Mouse (Mus musculus): ENCODE measurements around the gene Trpm6.

DNA sequence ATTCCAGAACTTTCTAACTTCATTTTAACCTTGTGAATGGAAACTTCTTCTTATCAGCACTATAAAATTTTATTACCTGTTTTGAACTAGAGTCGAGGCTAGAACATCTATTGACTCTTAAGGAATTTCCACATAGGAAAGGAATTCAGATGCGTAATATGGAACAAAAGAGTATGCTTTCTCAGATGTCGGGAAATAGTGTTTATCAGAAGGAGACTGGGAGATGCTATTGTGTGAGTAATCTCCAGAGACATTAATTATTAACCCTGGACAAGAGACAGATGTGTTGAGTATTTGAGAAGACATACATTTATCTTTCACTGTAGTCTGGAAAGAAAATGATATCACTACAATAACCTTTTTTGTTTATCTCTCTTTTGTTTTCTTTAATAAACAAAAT is 61.5 kb downstream of the Trpm6 start:
- TF ChIP-seq CTCF (IDR thresholded peaks at IDR 0.05; ENCODE audit: low read depth) (no peak), EP300 (optimal IDR thresholded peaks at IDR 0.05) (no peak)

Measured in stomach, postnatal 0 days (tissue).